ENCODE assay signal across 9 mouse cellular contexts in genomic region chr7:100848744-100849143, GRCm38 (mm10). TPM values are rescaled to one million over a fixed set of nuclear protein-coding genes. Genes with fewer than 3 reads are reported as not detected.
DNase-seq lines count a peak whose midpoint lies in the region; ATAC-seq and TF ChIP-seq lines count a peak whose summit lies in the region.
"Had no signal": no experiment of that assay in that cellular context is flagged by ENCODE, and none has a peak within 500 bp of the region (broad histone marks: within the 10 kb centered on the region; RNA-seq: fewer than 3 reads in every experiment).

No protein-coding gene starts in this region.

- no peaks in the 10 kb centered on the region for H3K36me3 ChIP-seq in heart, postnatal 0 days (replicated peaks; ENCODE audit: control insufficient read depth, insufficient read depth, low read length)
- H3K36me3 ChIP-seq in midbrain, postnatal 0 days (ENCODE audit: insufficient read depth, low read length) = no peaks in the 10 kb centered on the region

- no peaks in the 10 kb centered on the region for H3K27me3 ChIP-seq in heart, postnatal 0 days (ENCODE audit: control insufficient read depth, insufficient read depth, low read length)
- no peaks in the 10 kb centered on the region for H3K27me3 ChIP-seq in cerebellum, adult 2 months (ENCODE audit: control insufficient read depth, insufficient read depth, low read length)
- H3K27me3 ChIP-seq in midbrain, postnatal 0 days (ENCODE audit: insufficient read depth, low read length) = no peaks in the 10 kb centered on the region
- H3K27me3 ChIP-seq: limb, embryonic 13.5 days had no signal

- no peak for TF ChIP-seq POLR2A in cerebellum, adult 2 months (IDR thresholded peaks at IDR 0.05; ENCODE audit: borderline replicate concordance, insufficient read depth, low read length)

- peak; percentile 51 for DNase-seq in heart, postnatal 0 days (ENCODE audit: low spot score)
- DNase-seq in heart, adult 11 months = no peak
- peak; percentile 75 for DNase-seq in ES-CJ7 (ENCODE audit: low read depth, low spot score)
- DNase-seq in cerebellum, adult 2 months = peak; percentile 60 to 71
- peak; percentile 40 for DNase-seq in gastrocnemius, postnatal 25 days
- peak; percentile 69 to 77 for DNase-seq in left cerebral cortex, adult 8-10 months (ENCODE audit: low spot score in 2 of 2)
- peak; percentile 64 for DNase-seq in midbrain, postnatal 0 days (ENCODE audit: low spot score)
- DNase-seq in telencephalon, adult 2 months (ENCODE audit: low read depth, low spot score) = peak; percentile 57

- no peak overlapping the region for H3K4me2 ChIP-seq in heart, postnatal 0 days (ENCODE audit: low read depth, low read length)
- no peak overlapping the region for H3K4me2 ChIP-seq in midbrain, postnatal 0 days (ENCODE audit: low read depth, low read length, poor library complexity, severe bottlenecking)
- H3K4me2 ChIP-seq: limb, embryonic 13.5 days had no signal

- no peaks in the 10 kb centered on the region for H3K9me3 ChIP-seq in heart, postnatal 0 days (replicated peaks; ENCODE audit: control insufficient read depth, low read length)
- no peaks in the 10 kb centered on the region for H3K9me3 ChIP-seq in midbrain, postnatal 0 days (ENCODE audit: low read length)
- H3K9me3 ChIP-seq: limb, embryonic 13.5 days had no signal

- H3K27ac ChIP-seq in heart, postnatal 0 days (ENCODE audit: low read depth) = no peak overlapping the region
- no peak overlapping the region for H3K27ac ChIP-seq in cerebellum, adult 2 months (ENCODE audit: insufficient read depth, low read length)
- H3K27ac ChIP-seq in midbrain, postnatal 0 days (ENCODE audit: low read depth, low read length) = no peak overlapping the region
- H3K27ac ChIP-seq: limb, embryonic 13.5 days had no signal

- WGBS in heart, postnatal 0 days = 34% methylated on average over 6 of the region's 6 CpGs
- 36% methylated on average over 6 of the region's 6 CpGs for WGBS in cerebellum, adult 2 months
- 21% methylated on average over 6 of the region's 6 CpGs for WGBS in midbrain, postnatal 0 days

- peak; percentile 76 for TF ChIP-seq CTCF in heart, postnatal 0 days (IDR thresholded peaks at IDR 0.05; ENCODE audit: low read depth)
- TF ChIP-seq CTCF in cerebellum, adult 2 months (IDR thresholded peaks at IDR 0.05; ENCODE audit: borderline replicate concordance, insufficient read depth, low read depth, low read length) = peak; percentile 77
- TF ChIP-seq CTCF in midbrain, postnatal 0 days (IDR thresholded peaks at IDR 0.05) = peak; percentile 71

- H3K4me1 ChIP-seq in heart, postnatal 0 days (ENCODE audit: control insufficient read depth, insufficient read depth) = peaks cover 38% of the 10 kb centered on the region
- H3K4me1 ChIP-seq in cerebellum, adult 2 months (ENCODE audit: control insufficient read depth, insufficient read depth, low read length) = peaks cover 11% of the 10 kb centered on the region
- peaks cover 3% of the 10 kb centered on the region; the same call in 1 of the 2 replicates for H3K4me1 ChIP-seq in midbrain, postnatal 0 days (ENCODE audit: insufficient read depth, low read length)

- H3K9ac ChIP-seq in heart, postnatal 0 days (replicated peaks; ENCODE audit: low read depth, low read length) = no peak overlapping the region
- no peak overlapping the region for H3K9ac ChIP-seq in midbrain, postnatal 0 days (replicated peaks; ENCODE audit: low read length, poor library complexity, severe bottlenecking)
- H3K9ac ChIP-seq: limb, embryonic 13.5 days had no signal

- no peak for ATAC-seq in heart, postnatal 0 days (ENCODE audit: insufficient read depth, low read depth)
- ATAC-seq in midbrain, postnatal 0 days (ENCODE audit: low FRiP score) = no peak

- H3K4me3 ChIP-seq in heart, postnatal 0 days (ENCODE audit: low read depth, low read length) = no peak overlapping the region
- H3K4me3 ChIP-seq in cerebellum, adult 2 months (replicated peaks; ENCODE audit: insufficient read depth, low read depth, low read length) = no peak overlapping the region
- no peak overlapping the region for H3K4me3 ChIP-seq in midbrain, postnatal 0 days (ENCODE audit: low read depth, low read length)
- H3K4me3 ChIP-seq: limb, embryonic 13.5 days had no signal

- no peak for TF ChIP-seq EP300 in heart, postnatal 0 days (IDR thresholded peaks at IDR 0.05; ENCODE audit: low read depth)

RNA-seq across cellular contexts. Expression of gene Relt, which starts 14.5 kb away (rescaled TPM):
- 5.1 and 5.9 TPM in 2 replicates for total RNA-seq in heart, postnatal 0 days (2014; rRNA removed; ENCODE audit: low replicate concordance)
- 1.8 and 2.3 TPM in 2 replicates for polyA plus RNA-seq in heart, postnatal 0 days (2015; fragmentation: Nextera tagmentation; extraction: Ambion mirVana)
- polyA plus RNA-seq in cerebellum, adult 2 months (2012; rRNA removed) = 24.8 and 29.2 TPM in 2 replicates
- total RNA-seq in gastrocnemius, postnatal 25 days (2021) = 10 to 100 TPM; 11.3 to 13.4 TPM
- total RNA-seq in left cerebral cortex, adult 8-10 months (2022) = 10 to 100 TPM; 16.7 to 18.9 (median 17.8) TPM
- total RNA-seq in midbrain, postnatal 0 days (2014; rRNA removed) = 7.8 and 9.0 TPM in 2 replicates
- polyA plus RNA-seq in midbrain, postnatal 0 days (2015; fragmentation: Nextera tagmentation; extraction: Ambion mirVana) = 5.1 and 5.3 TPM in 2 replicates
